ENCODE assay signal across 8 mouse cellular contexts in the genomic region with DNA sequence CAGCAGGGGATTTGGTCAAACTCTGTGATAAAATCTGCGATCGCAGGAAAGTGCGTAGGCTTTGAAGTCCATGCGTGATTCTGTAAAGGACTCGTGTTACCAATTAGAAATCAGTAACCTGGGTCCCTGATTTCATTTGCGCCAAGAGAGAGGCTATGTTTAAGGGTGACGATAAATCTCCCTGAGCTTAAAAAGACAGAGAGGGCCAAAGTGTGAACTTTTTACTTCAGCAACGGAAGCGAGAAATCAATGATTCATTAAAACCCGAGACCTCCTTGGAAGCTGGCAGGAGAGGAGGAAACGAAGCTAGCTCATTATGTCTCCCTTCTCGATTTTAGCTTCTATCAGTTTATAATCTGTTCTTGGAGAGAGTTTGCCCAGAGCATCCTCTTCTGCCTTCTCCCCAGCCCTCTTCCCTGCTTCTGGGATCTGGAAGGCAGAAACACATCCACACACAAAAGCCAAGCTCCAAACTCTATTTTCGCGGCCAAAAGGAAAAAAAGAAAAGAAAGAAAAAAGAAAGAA. TPM values are rescaled to one million over a fixed set of nuclear protein-coding genes. Genes with fewer than 3 reads are reported as not detected.
DNase-seq lines count a peak whose midpoint lies in the region; ATAC-seq lines count a peak whose summit lies in the region.

No protein-coding gene starts in this region.

- no peaks in the 10 kb centered on the region for H3K4me1 ChIP-seq in liver, embryonic 11.5 days (replicated peaks; ENCODE audit: control insufficient read depth, insufficient read depth, low read length)
- H3K4me1 ChIP-seq in forebrain, embryonic 16.5 days (replicated peaks; ENCODE audit: control insufficient read depth, insufficient read depth, low read length) = peaks cover 25% of the 10 kb centered on the region
- peaks cover 6% of the 10 kb centered on the region; the same call in 1 of the 2 replicates for H3K4me1 ChIP-seq in limb, embryonic 15.5 days
- no peaks in the 10 kb centered on the region for H3K4me1 ChIP-seq in stomach, embryonic 15.5 days

- no peak for ATAC-seq in liver, embryonic 11.5 days (replicated peaks; ENCODE audit: low FRiP score)
- ATAC-seq in forebrain, embryonic 16.5 days = no peak
- ATAC-seq in limb, embryonic 15.5 days (ENCODE audit: insufficient number of reproducible peaks, low FRiP score, low TSS enrichment, low read depth) = no peak
- no peak for ATAC-seq in stomach, embryonic 15.5 days (ENCODE audit: insufficient read depth, low FRiP score, low read depth)
- ATAC-seq in erythroid progenitor cell, adult 5-6 weeks (replicated peaks; ENCODE audit: low FRiP score, poor library complexity, severe bottlenecking) = no peak

- DNase-seq in liver, embryonic 11.5 days (ENCODE audit: low spot score) = no peak
- DNase-seq in liver = no peak
- DNase-seq in gastrocnemius, adult 18-20 months (ENCODE audit: low spot score) = no peak
- DNase-seq in right cerebral cortex, adult 18-20 months = no peak

- H3K27me3 ChIP-seq in liver, embryonic 11.5 days (replicated peaks; ENCODE audit: control insufficient read depth, insufficient read depth, low read length) = peaks cover 34% of the 10 kb centered on the region
- peaks cover 17% of the 10 kb centered on the region for H3K27me3 ChIP-seq in forebrain, embryonic 16.5 days (replicated peaks; ENCODE audit: control insufficient read depth, insufficient read depth, low read length)
- H3K27me3 ChIP-seq in limb, embryonic 15.5 days = 0 out of 2 replicates have a peak, but pooled peaks cover 3% of the 10 kb centered on the region
- H3K27me3 ChIP-seq in stomach, embryonic 15.5 days (replicated peaks) = 0 out of 2 replicates have a peak, but pooled peaks cover 3% of the 10 kb centered on the region

- H3K4me3 ChIP-seq in liver, embryonic 11.5 days (ENCODE audit: low read depth, low read length) = peak overlapping the region; percentile 50
- peak overlapping the region; percentile 61 for H3K4me3 ChIP-seq in forebrain, embryonic 16.5 days (replicated peaks; ENCODE audit: low read length)
- peak overlapping the region; percentile 59 for H3K4me3 ChIP-seq in limb, embryonic 15.5 days
- H3K4me3 ChIP-seq in stomach, embryonic 15.5 days (replicated peaks) = peak overlapping the region; percentile 56

- no peaks in the 10 kb centered on the region for H3K9me3 ChIP-seq in liver, embryonic 11.5 days (ENCODE audit: control insufficient read depth, low read length)
- H3K9me3 ChIP-seq in forebrain, embryonic 16.5 days (ENCODE audit: control insufficient read depth, low read length) = no peaks in the 10 kb centered on the region
- H3K9me3 ChIP-seq in limb, embryonic 15.5 days = no peaks in the 10 kb centered on the region
- no peaks in the 10 kb centered on the region for H3K9me3 ChIP-seq in stomach, embryonic 15.5 days

- no peaks in the 10 kb centered on the region for H3K36me3 ChIP-seq in liver, embryonic 11.5 days (ENCODE audit: control insufficient read depth, insufficient read depth, low read length)
- H3K36me3 ChIP-seq in forebrain, embryonic 16.5 days (ENCODE audit: control insufficient read depth, insufficient read depth) = no peaks in the 10 kb centered on the region
- no peaks in the 10 kb centered on the region for H3K36me3 ChIP-seq in limb, embryonic 15.5 days
- H3K36me3 ChIP-seq in stomach, embryonic 15.5 days = no peaks in the 10 kb centered on the region

- H3K9ac ChIP-seq in liver, embryonic 11.5 days (ENCODE audit: low read depth, low read length) = no peak overlapping the region
- 0 out of 2 replicates have a peak overlapping the region, but pooled peaks have one; percentile 22 for H3K9ac ChIP-seq in forebrain, embryonic 16.5 days (replicated peaks; ENCODE audit: low read depth, low read length)
- peak overlapping the region; percentile 23; the same call in 1 of the 2 replicates for H3K9ac ChIP-seq in limb, embryonic 15.5 days
- H3K9ac ChIP-seq in stomach, embryonic 15.5 days = no peak overlapping the region

- H3K4me2 ChIP-seq in liver, embryonic 11.5 days = peak overlapping the region; percentile 83
- H3K4me2 ChIP-seq in forebrain, embryonic 16.5 days (ENCODE audit: low read length) = peak overlapping the region; percentile 94
- H3K4me2 ChIP-seq in limb, embryonic 15.5 days = peak overlapping the region; percentile 86
- peak overlapping the region; percentile 89 for H3K4me2 ChIP-seq in stomach, embryonic 15.5 days

- no peak overlapping the region for H3K27ac ChIP-seq in liver, embryonic 11.5 days (ENCODE audit: low read depth, low read length)
- no peak overlapping the region for H3K27ac ChIP-seq in forebrain, embryonic 16.5 days (ENCODE audit: low read length)
- no peak overlapping the region for H3K27ac ChIP-seq in limb, embryonic 15.5 days
- no peak overlapping the region; the same call in 1 of the 2 replicates for H3K27ac ChIP-seq in stomach, embryonic 15.5 days

- 4% methylated on average over 14 of the region's 14 CpGs for WGBS in liver, embryonic 11.5 days
- under 1% methylated on average over 14 of the region's 14 CpGs for WGBS in forebrain, embryonic 16.5 days
- WGBS in limb, embryonic 15.5 days = under 1% methylated on average over 14 of the region's 14 CpGs
- WGBS in stomach, embryonic 15.5 days = 2% methylated on average over 14 of the region's 14 CpGs

RNA-seq across cellular contexts. Expression of a gene that starts 44.1 kb away (rescaled TPM):
- polyA plus RNA-seq in liver, embryonic 11.5 days (2014; fragmentation: Nextera tagmentation; extraction: Ambion mirVana) = 2.2 and 2.4 TPM in 2 replicates
- 1.0 and 1.3 TPM in 2 replicates for polyA plus RNA-seq in forebrain, embryonic 16.5 days (2015; fragmentation: Nextera tagmentation; extraction: Ambion mirVana)
- 10.7 and 10.8 TPM in 2 replicates for polyA plus RNA-seq in limb, embryonic 15.5 days (2015; fragmentation: Nextera tagmentation; extraction: Ambion mirVana)
- 6.0 and 9.5 TPM in 2 replicates for polyA plus RNA-seq in stomach, embryonic 15.5 days (2015; fragmentation: Nextera tagmentation; extraction: Ambion mirVana)
- total RNA-seq in erythroid progenitor cell, adult 5-6 weeks (2015; ENCODE audit: low replicate concordance) = not detected in 2 replicates
- total RNA-seq in erythroid progenitor cell, adult 5-6 weeks (2017; ENCODE audit: low replicate concordance) = not detected in 2 replicates
- total RNA-seq in gastrocnemius, adult 18-20 months (2021) = under 1 TPM; 0.25 to 0.50 TPM

Comparison
In these comparisons a context has a peak if more than half of its experiments do, and no peak if none do; other contexts are left out.
1. H3K9ac ChIP-seq: peak in forebrain, embryonic 16.5 days (single experiment) and limb, embryonic 15.5 days (single experiment); none in liver, embryonic 11.5 days (single experiment) and stomach, embryonic 15.5 days (single experiment).
2. Peak in every context shown above with its lines, with median percentiles within 50 percentile points of each other: H3K4me2 ChIP-seq and H3K4me3 ChIP-seq.